Mouse (Mus musculus): ENCODE measurements around the gene Utp15.

DNA sequence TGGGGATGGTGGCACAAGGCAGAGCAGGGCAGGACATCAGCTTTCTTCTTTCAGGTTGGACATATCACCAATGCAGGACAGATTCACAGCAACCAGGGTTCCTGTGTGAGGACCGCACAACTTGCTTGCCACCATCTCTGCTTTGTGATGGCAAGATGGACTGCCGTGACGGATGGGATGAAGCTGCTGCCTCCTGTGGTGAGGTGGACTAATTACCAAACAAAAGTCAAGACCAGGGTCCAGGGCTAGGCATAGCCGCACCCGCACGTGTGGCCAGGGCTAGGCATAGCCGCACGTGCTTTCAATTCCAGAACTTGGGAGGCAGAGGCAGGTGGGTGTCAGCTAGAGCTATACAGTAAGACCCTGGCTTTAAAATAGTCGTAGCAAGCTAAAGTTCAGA, 42.4 kb upstream of the Utp15 start:
- TF ChIP-seq POLR2A (IDR thresholded peaks at IDR 0.05; ENCODE audit: control insufficient read depth, extremely low read depth, insufficient read depth, low read length, poor library complexity) (no peak), CTCF (IDR thresholded peaks at IDR 0.05; ENCODE audit: borderline replicate concordance, control insufficient read depth, extremely low read depth, insufficient read depth, low read length, poor library complexity) (no peak)
